Mouse (Mus musculus) kidney, embryonic 16.5 days (tissue): Measurements from ENCODE around the gene Milr1. TPM values are rescaled to one million over a fixed set of nuclear protein-coding genes. Genes with fewer than 3 reads are reported as not detected.
"Not testable (repeated sequence)": the region's sequence is repeated elsewhere in the genome, so short reads cannot be mapped to it uniquely, and the experiment has no call there.

Source experiments
- ATAC-seq: fragments of 200-750 bp; cut with Nextera tagmentation; 2 replicates; pipeline ENCODE4 v1.8.0; 2017; ENCODE audit warnings: moderate TSS enrichment; ENCODE audit not compliant: low FRiP score, low TSS enrichment
- H3K27ac ChIP-seq: fragments of 300-500 bp; sonication (generic); 2 replicates; pipeline ENCODE4 v1.5.1; 2014; ENCODE audit warnings: low read length
- H3K27me3 ChIP-seq: fragments of 300-500 bp; sonication (generic); 2 replicates; pipeline ENCODE4 v1.6.1; 2014; ENCODE audit warnings: low read length, control low read depth, mixed read lengths; ENCODE audit not compliant: insufficient read depth
- H3K36me3 ChIP-seq: fragments of 300-500 bp; sonication (generic); 2 replicates; pipeline ENCODE4 v1.6.1; 2014; ENCODE audit warnings: low read length, control low read depth, mixed read lengths; ENCODE audit not compliant: insufficient read depth
- H3K4me1 ChIP-seq: fragments of 300-500 bp; sonication (generic); 2 replicates; pipeline ENCODE4 v1.6.1; 2014; ENCODE audit warnings: low read length, control low read depth, mixed read lengths; ENCODE audit not compliant: insufficient read depth
- H3K4me2 ChIP-seq: fragments of 300-500 bp; sonication (generic); replicated peaks from 2 replicates; pipeline ENCODE4 v1.6.1; 2014; ENCODE audit warnings: low read depth, low read length
- H3K4me3 ChIP-seq: fragments of 300-500 bp; sonication (generic); 2 replicates; pipeline ENCODE4 v1.5.1; 2014; ENCODE audit warnings: mild to moderate bottlenecking, low read length
- H3K9ac ChIP-seq: fragments of 300-500 bp; sonication (generic); replicated peaks from 2 replicates; pipeline ENCODE4 v1.6.1; 2014; ENCODE audit warnings: low read length
- H3K9me3 ChIP-seq: fragments of 300-500 bp; sonication (generic); 2 replicates; pipeline ENCODE4 v1.6.1; 2016; ENCODE audit warnings: low read length, control low read depth
- WGBS: fragments of 180-500 bp; shearing (Covaris S2); extraction: QIAGEN DNeasy Blood & Tissue Kit; methylation state at CpG from one replicate; pipeline ENCODE4 v1.1.7; 2014; 5-methylcytosine and 5-hydroxymethylcytosine counted together
- polyA plus RNA-seq: library from polyadenylated mRNA; unstranded; fragments of >200 nt; fragmentation: Nextera tagmentation; extraction: Ambion mirVana; gene quantifications from 2 replicates; pipeline ENCODE4 v1.2.1, GENCODE M21; 2015

Gene Milr1
- polyA plus RNA-seq, 1 experiment from 2014 or later = 1.2 TPM

DNA sequence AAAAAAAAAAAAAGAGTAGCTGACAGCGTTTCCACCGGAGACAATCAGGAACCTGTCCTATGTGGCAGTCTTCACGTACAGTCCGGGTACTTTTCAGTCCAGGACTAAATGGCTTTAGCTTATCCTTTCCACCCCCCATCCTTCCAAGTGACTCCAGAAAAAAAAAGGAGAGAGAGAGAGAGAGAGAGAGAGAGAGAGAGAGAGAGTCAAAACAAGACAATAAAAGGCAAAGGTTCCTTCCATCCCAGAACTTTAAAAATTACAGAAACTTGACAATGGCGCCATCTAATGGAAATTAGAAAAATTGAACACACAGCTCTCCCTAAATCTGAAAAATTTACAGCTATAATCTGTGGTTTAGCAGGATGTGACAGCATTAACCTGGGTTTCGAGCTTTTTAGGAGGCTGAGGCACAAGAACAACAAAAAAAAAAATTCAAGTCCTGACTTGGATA is 8.6 kb upstream of the Milr1 start:
- Histone ChIP-seq H3K4me1 (peaks cover 3% of the 10 kb centered on the region; the same call in 1 of the 2 replicates), H3K4me2 (no peak overlapping the region), H3K27me3 (no peaks in the 10 kb centered on the region), H3K27ac (no peak overlapping the region), H3K36me3 (no peaks in the 10 kb centered on the region), H3K9ac (no peak overlapping the region), H3K4me3 (no peak overlapping the region), H3K9me3 (peaks cover 2% of the 10 kb centered on the region; the same call in 1 of the 2 replicates)
- no peak for ATAC-seq
- 48% methylated on average over 6 of the region's 6 CpGs for WGBS

DNA sequence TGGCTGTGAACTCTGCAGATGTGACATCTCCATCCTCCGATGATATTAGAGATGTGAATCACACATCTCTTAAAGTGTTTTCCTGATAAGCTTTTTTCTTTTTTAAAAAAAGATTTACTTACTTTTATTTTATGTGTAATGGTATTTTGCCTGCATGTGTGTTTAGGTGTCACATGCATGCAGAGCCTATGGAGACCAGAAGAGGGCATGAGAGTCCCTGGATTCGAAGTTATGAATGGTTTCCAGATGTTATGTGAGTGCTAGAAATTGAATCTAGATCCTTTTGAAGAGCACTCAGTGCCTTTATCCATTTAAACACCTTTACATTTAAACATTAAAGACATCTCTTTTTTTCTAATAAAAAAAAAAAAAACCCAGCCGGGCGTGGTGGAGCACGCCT is 6.1 kb upstream of the Milr1 start:
- WGBS = 90% methylated on average over 5 of the region's 5 CpGs
- Histone ChIP-seq H3K27ac (no peak overlapping the region), H3K27me3 (no peaks in the 10 kb centered on the region), H3K9ac (no peak overlapping the region), H3K4me2 (no peak overlapping the region), H3K9me3 (peaks cover 2% of the 10 kb centered on the region; the same call in 1 of the 2 replicates), H3K36me3 (no peaks in the 10 kb centered on the region), H3K4me3 (no peak overlapping the region), H3K4me1 (no peaks in the 10 kb centered on the region)
- ATAC-seq = no peak

DNA sequence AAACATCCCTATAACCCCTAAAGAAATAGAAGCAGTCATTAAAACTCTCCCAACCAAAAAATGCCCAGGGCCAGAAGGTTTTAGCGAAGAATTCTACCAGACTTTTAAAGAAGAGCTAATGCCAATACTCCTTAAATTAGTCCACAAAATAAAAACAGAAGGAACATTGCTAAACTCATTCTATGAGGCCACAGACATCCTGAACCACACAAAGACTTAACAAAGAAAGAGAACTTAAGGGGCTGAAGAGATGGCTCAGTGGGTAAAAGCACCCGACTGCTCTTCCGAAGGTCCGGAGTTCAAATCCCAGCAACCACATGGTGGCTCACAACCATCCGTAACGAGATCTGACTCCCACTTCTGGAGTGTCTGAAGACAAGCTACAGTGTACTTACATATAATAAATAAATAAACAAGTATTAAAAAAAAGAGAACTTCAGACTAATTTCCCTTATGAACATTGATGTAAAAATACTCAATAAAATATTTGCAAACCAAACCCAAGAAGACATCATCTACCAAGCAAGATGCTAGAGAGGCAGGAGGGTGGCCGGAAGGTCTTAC is 1.4 kb upstream of the Milr1 start:
- not testable (repeated sequence) for H3K27ac ChIP-seq, H3K36me3 ChIP-seq, H3K4me1 ChIP-seq, H3K9ac ChIP-seq, H3K27me3 ChIP-seq, ATAC-seq, H3K4me2 ChIP-seq, H3K4me3 ChIP-seq, H3K9me3 ChIP-seq
- WGBS = 91% methylated on average over 7 of the region's 7 CpGs

DNA sequence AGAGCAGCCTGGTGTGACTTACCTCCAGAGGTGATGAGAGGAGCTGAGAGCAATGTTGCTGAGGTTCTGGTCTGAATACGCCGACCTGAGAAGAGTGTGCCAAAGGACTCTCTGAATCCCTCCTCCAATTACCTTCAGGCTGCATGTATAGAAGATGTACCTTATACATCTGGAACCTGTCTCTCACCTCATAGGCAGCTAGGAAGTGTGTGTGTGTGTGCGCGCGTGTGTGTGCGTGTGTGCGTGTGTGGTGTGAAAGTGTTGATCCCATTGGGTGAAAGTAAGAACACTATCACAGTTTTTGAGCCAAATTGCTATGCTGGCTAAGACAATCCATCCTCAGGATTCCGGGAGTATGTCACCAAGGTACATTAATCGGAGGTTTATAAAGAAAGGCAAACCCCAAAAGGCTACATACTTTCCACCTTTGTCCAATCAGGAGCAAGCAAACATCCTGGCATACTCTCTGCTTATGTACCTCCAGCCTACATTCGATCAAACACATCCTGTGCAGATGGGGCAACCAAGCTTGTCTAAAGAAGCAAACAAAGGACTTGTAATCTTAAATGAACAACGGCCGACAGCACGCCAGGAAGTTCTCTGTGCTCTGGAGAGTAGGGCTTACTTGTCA is 790 bp upstream of the Milr1 start, which contains the start of gene Pecam1:
Gene Pecam1, minus strand, starts transcription at position 508 of the 631 bp plus-strand sequence.
- H3K27me3 ChIP-seq = no peaks in the 10 kb centered on the region
- no peak within 1 kb of the TSS for H3K4me2 ChIP-seq
- WGBS = 73% methylated on average over 13 of the region's 13 CpGs
- H3K4me1 ChIP-seq = no peaks in the 10 kb centered on the region
- no peak within 1 kb of the TSS for H3K9ac ChIP-seq
- H3K9me3 ChIP-seq = peaks cover 2% of the 10 kb centered on the region; the same call in 1 of the 2 replicates
- no peak within 1 kb of the TSS for H3K27ac ChIP-seq
- no peak within 1 kb of the TSS for H3K4me3 ChIP-seq
- no peak for ATAC-seq
- no peaks in the 10 kb centered on the region for H3K36me3 ChIP-seq

DNA sequence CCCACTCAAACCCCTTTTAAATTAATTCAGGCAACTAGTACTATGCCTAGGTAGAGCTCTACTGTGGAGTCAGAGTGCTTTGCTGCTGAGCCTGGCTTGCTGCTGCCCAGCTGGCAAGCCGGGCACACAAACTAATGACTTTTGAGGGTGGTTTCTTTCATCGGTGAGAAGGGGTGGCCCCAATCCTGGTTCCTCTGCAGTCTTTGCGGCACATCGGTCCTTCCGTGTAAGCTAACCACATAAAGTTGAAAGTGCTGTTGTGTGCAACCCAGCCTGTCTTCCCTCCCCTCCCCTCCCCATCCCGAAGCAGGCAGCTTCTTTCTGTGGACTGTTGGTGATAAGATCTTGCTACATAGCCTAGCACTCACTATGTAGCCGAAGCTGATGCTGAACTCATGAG is 1.1 kb downstream of the Milr1 start:
- H3K36me3 ChIP-seq = no peaks in the 10 kb centered on the region
- H3K4me3 ChIP-seq = no peak overlapping the region
- H3K27ac ChIP-seq = no peak overlapping the region
- H3K9ac ChIP-seq = no peak overlapping the region
- ATAC-seq = no peak
- 74% methylated on average over 7 of the region's 7 CpGs for WGBS
- H3K4me1 ChIP-seq = no peaks in the 10 kb centered on the region
- no peak overlapping the region for H3K4me2 ChIP-seq
- no peaks in the 10 kb centered on the region for H3K27me3 ChIP-seq
- H3K9me3 ChIP-seq = peaks cover 2% of the 10 kb centered on the region; the same call in 1 of the 2 replicates

DNA sequence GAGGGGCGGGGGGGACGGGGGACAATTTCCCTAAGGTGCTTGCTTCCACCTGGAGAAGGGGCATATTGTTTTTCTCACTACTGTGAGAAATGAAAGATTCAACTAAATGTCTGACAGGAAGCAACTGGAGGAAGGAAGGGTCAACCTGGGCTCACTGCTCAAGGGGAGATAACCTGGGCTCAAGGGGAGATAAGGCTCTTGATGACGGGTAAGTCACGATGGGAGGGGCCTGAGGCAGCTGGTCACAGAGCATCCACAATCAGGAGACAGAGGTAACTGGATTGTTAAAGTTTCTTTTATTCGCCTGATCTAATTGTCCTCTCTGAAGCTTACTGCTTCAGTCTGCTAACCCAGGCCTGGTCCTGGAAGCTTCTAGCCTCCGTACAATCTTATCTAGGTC is 2.3 kb downstream of the Milr1 start:
- H3K9ac ChIP-seq = no peak overlapping the region
- no peaks in the 10 kb centered on the region for H3K9me3 ChIP-seq
- WGBS = 86% methylated on average over 6 of the region's 6 CpGs
- no peaks in the 10 kb centered on the region for H3K36me3 ChIP-seq
- H3K27ac ChIP-seq = no peak overlapping the region
- H3K4me2 ChIP-seq = no peak overlapping the region
- no peaks in the 10 kb centered on the region for H3K4me1 ChIP-seq
- H3K4me3 ChIP-seq = no peak overlapping the region
- no peak for ATAC-seq
- no peaks in the 10 kb centered on the region for H3K27me3 ChIP-seq

DNA sequence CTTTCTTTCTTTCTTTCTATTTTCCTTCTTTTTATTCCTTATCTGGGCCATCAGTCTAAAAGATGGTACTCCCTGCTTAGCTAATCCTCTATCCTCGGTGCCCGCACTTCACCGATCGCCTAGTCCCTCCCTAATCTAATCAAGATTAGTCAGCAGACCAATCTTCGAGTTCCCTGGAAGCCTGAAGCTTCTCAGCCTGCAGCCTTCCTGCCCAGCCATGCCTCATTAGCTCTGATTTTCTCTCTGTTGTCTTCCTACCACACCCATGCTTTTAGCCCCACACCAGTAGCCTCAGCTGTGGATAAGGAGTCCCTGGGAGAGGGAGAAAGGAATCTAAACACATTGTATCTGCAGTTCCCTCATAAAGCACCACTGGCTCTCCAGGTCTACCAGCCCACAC is 4.6 kb downstream of the Milr1 start:
- Histone ChIP-seq H3K4me1 (no peaks in the 10 kb centered on the region), H3K9ac (no peak overlapping the region), H3K36me3 (no peaks in the 10 kb centered on the region), H3K4me2 (no peak overlapping the region), H3K27me3 (no peaks in the 10 kb centered on the region), H3K9me3 (no peaks in the 10 kb centered on the region), H3K4me3 (no peak overlapping the region), H3K27ac (no peak overlapping the region)
- no peak for ATAC-seq
- WGBS = 47% methylated on average over 5 of the region's 5 CpGs

DNA sequence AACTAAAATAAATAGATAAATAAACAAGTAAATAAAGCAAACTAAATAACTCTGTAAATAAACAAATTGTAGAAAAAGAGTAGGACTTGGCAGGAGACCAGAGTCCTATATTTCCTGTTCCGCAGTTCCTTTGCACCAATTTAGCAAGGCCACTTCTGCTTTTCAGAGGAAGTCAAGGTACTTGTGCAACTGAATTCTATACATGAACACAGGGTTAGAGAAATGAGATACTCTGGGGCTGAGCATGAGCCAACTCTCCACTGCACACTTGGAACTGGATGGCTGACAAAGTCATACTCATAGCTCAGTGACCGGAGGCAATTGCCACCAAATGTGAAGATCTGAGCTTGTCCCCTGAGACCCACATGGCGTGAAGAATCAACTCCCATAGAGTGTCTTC is 8.0 kb downstream of the Milr1 start:
- Histone ChIP-seq H3K4me1 (peaks cover 16% of the 10 kb centered on the region), H3K27me3 (no peaks in the 10 kb centered on the region), H3K4me2 (no peak overlapping the region), H3K9ac (no peak overlapping the region), H3K36me3 (no peaks in the 10 kb centered on the region), H3K27ac (no peak overlapping the region), H3K9me3 (no peaks in the 10 kb centered on the region), H3K4me3 (no peak overlapping the region)
- WGBS = 95% methylated on average over 3 of the region's 3 CpGs
- ATAC-seq = no peak

DNA sequence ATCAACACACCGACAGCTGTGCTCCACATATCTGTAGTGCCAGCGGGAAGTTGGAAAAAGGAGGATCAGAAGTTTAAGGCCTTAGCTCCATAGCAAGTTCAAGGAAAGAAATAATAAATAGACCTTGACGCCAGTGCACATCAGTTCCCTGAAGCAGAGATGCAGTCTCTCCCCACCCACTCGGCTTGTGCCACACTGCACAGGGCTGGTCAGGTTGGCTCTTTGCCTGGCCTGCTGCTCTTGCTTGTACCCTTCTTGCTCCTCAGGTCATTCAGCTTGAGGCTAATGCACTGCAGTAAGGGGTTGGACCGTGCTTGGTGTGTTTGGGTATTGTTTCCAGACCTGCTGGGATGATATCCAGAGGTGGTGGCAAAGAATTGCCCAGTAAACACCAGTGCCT is 9.5 kb downstream of the Milr1 start:
- Histone ChIP-seq H3K36me3 (no peaks in the 10 kb centered on the region; the same call in 1 of the 2 replicates), H3K4me3 (no peak overlapping the region), H3K27ac (no peak overlapping the region), H3K4me1 (peaks cover 16% of the 10 kb centered on the region), H3K4me2 (no peak overlapping the region), H3K27me3 (no peaks in the 10 kb centered on the region), H3K9me3 (no peaks in the 10 kb centered on the region), H3K9ac (no peak overlapping the region)
- 91% methylated on average over 5 of the region's 5 CpGs for WGBS
- ATAC-seq = no peak

DNA sequence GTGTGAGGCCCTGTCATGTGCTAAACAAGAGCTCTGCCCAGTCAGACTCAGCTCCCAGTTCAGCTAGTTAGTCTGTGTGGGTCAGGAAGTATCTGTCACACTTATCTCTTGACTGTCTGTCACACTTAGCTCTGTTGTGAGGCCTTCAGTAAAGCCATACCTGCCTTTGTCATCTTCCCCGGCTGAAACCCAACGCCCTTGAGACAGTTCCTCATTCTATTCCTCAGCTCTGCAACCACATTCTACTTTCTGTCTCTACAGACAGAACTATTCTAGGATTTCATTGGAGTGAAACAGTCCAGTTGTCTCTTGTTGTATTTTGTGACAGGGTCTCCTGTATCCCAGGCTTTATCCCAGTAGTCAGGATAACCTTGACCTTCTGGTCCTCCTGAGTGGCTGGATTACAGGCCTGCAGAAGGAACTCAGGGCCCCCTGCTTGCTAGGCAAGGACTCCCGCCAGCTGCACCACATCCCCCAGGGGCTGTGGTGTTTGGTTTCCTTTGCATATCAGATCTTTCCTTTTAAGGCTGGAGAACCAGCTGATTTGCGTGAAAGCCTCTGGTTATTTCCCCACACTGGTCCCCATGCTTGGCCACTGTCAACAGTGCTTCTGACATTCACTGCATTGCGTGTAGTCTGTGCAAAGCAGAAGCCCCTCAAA is 11.2 kb downstream of the Milr1 start:
- H3K4me1 ChIP-seq = peaks cover 16% of the 10 kb centered on the region
- no peak overlapping the region; the same call in 1 of the 2 replicates for H3K9ac ChIP-seq
- H3K4me3 ChIP-seq = no peak overlapping the region
- peak overlapping the region; percentile 79 for H3K27ac ChIP-seq
- no peaks in the 10 kb centered on the region for H3K9me3 ChIP-seq
- 24% methylated on average over 5 of the region's 5 CpGs for WGBS
- H3K4me2 ChIP-seq = no peak overlapping the region
- peaks cover 15% of the 10 kb centered on the region for H3K36me3 ChIP-seq
- peak; percentile 86 for ATAC-seq
- no peaks in the 10 kb centered on the region for H3K27me3 ChIP-seq
